Mouse (Mus musculus) lung, postnatal 0 days (tissue): ENCODE measurements around the gene Lfng.

Experiments
- CTCF ChIP-seq: IDR thresholded peaks from 2 replicates; pipeline ENCODE4 v1.5.1; 2016; ENCODE audit warnings: antibody characterized with exemption, mild to moderate bottlenecking
- EP300 ChIP-seq: IDR thresholded peaks from 2 replicates; pipeline ENCODE4 v1.6.1; 2016; ENCODE audit warnings: antibody characterized with exemption, mild to moderate bottlenecking, control low read depth

DNA sequence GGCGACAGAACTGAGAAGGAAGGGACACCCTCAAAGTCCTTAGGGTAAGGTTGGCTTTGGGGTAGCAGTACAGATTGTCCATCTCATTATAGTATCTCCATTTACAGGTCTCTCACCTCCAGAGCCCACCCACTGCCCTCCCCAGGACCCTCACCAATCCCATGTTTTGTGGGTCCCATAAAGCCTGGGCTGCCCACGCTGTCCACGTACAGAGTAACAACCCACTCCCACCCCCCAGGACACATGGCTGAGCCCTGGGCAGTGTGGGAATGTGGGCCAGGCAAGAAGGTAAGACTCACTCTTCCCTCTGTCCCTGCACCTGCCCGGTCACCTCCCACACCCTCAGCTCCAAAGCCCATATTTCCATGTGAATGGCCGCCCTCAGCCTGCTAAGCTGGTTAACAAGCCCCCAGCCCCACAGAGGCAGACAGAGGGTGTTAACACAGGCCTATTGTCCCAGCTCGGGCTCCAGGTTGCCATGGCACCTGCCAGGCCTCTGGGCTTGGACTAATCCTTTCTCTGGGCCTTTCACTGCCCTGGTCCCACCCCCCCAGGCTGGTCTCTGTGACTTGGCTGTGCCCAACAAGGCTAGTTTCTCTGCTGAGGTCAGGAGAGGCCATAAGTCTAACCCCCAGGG is 23.3 kb upstream of the Lfng start:
- TF ChIP-seq CTCF (no peak), EP300 (no peak)
